Mouse (Mus musculus): ENCODE measurements around the gene Etnk1. TPM values are rescaled to one million over a fixed set of nuclear protein-coding genes. Genes with fewer than 3 reads are reported as not detected.

The Etnk1 gene
- polyA plus RNA-seq, 1 experiment, result 38.3 TPM

DNA sequence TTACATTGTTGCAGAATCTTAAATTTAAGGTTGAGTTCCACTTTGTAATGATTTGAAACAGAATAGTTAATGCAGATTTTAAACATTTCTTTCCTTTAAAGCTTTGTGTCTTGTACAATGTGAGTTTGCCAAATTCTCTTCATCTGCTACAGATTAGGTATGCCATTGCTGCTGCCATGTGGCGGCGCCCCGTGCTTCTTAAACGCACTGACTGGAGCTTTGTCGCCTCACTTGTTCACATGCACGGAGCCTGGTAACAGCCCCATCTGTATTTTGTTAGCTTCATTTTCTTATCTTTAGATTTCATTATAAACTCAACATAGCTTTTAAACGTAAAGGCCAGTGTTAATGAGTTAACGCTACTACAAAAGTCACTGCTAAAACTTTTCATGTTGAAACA, 25.7 kb downstream of the Etnk1 start:
- no peak overlapping the region for H3K4me3 ChIP-seq (ENCODE audit: extremely low read depth, insufficient read depth, insufficient read length)
- peaks cover 41% of the 10 kb centered on the region for H3K36me3 ChIP-seq (ENCODE audit: control insufficient read depth, insufficient read depth, low read length)
- peaks cover 2% of the 10 kb centered on the region; the same call in 1 of the 2 replicates for H3K4me1 ChIP-seq (ENCODE audit: control insufficient read depth, insufficient read depth, insufficient read length)
- no peak for DNase-seq (ENCODE audit: low read depth in 1 of 2, low spot score in 2 of 2)
- H3K27ac ChIP-seq (ENCODE audit: insufficient read depth, low read length), result no peak overlapping the region
- WGBS, result 93% methylated on average over 8 of the region's 8 CpGs
- no peaks in the 10 kb centered on the region for H3K27me3 ChIP-seq (ENCODE audit: control insufficient read depth, insufficient read depth, low read length)
- TF ChIP-seq CTCF (IDR thresholded peaks at IDR 0.05; ENCODE audit: extremely low read depth, insufficient read depth, insufficient read length, insufficient replicate concordance) (no peak), POLR2A (IDR thresholded peaks at IDR 0.05; ENCODE audit: low read depth, low read length) (no peak)

GRCm38 (mm10) chr6:143193166-143193565, 26.1 kb downstream of the Etnk1 start:
- Histone ChIP-seq H3K27ac (ENCODE audit: insufficient read depth, low read length) (no peak overlapping the region), H3K36me3 (ENCODE audit: control insufficient read depth, insufficient read depth, low read length) (peaks cover 43% of the 10 kb centered on the region), H3K27me3 (ENCODE audit: control insufficient read depth, insufficient read depth, low read length) (no peaks in the 10 kb centered on the region), H3K4me3 (ENCODE audit: extremely low read depth, insufficient read depth, insufficient read length) (no peak overlapping the region), H3K4me1 (ENCODE audit: control insufficient read depth, insufficient read depth, insufficient read length) (peaks cover 2% of the 10 kb centered on the region; the same call in 1 of the 2 replicates)
- TF ChIP-seq POLR2A (IDR thresholded peaks at IDR 0.05; ENCODE audit: low read depth, low read length), result no peak
- TF ChIP-seq CTCF (IDR thresholded peaks at IDR 0.05; ENCODE audit: extremely low read depth, insufficient read depth, insufficient read length, insufficient replicate concordance), result no peak
- DNase-seq (ENCODE audit: low read depth in 1 of 2, low spot score in 2 of 2), result no peak
- WGBS, result 94% methylated on average over 10 of the region's 10 CpGs

- TF ChIP-seq CTCF (IDR thresholded peaks at IDR 0.05; ENCODE audit: extremely low read depth, insufficient read depth, insufficient read length, insufficient replicate concordance) (no peak), POLR2A (IDR thresholded peaks at IDR 0.05; ENCODE audit: low read depth, low read length) (no peak)
- WGBS, result 94% methylated on average over 6 of the region's 6 CpGs
- no peak overlapping the region for H3K27ac ChIP-seq (ENCODE audit: insufficient read depth, low read length)
- H3K36me3 ChIP-seq (ENCODE audit: control insufficient read depth, insufficient read depth, low read length), result peaks cover 46% of the 10 kb centered on the region
- DNase-seq (ENCODE audit: low read depth in 1 of 2, low spot score in 2 of 2), result no peak
- no peaks in the 10 kb centered on the region for H3K27me3 ChIP-seq (ENCODE audit: control insufficient read depth, insufficient read depth, low read length)
- no peak overlapping the region for H3K4me3 ChIP-seq (ENCODE audit: extremely low read depth, insufficient read depth, insufficient read length)
- H3K4me1 ChIP-seq (ENCODE audit: control insufficient read depth, insufficient read depth, insufficient read length), result peaks cover 2% of the 10 kb centered on the region; the same call in 1 of the 2 replicates
Observed at GRCm38 (mm10) chr6:143193641-143194040, 26.6 kb downstream of the Etnk1 start.

GRCm38 (mm10) chr6:143197053-143197452, 30.0 kb downstream of the Etnk1 start:
- TF ChIP-seq POLR2A (IDR thresholded peaks at IDR 0.05; ENCODE audit: low read depth, low read length) (no peak), CTCF (IDR thresholded peaks at IDR 0.05; ENCODE audit: extremely low read depth, insufficient read depth, insufficient read length, insufficient replicate concordance) (no peak)
- H3K36me3 ChIP-seq (ENCODE audit: control insufficient read depth, insufficient read depth, low read length), result peaks cover 54% of the 10 kb centered on the region

GRCm38 (mm10) chr6:143198421-143198820, 31.4 kb downstream of the Etnk1 start:
- DNase-seq (ENCODE audit: low read depth in 1 of 2, low spot score in 2 of 2), result no peak
- Histone ChIP-seq H3K36me3 (ENCODE audit: control insufficient read depth, insufficient read depth, low read length) (peaks cover 57% of the 10 kb centered on the region), H3K4me3 (ENCODE audit: extremely low read depth, insufficient read depth, insufficient read length) (no peak overlapping the region), H3K4me1 (ENCODE audit: control insufficient read depth, insufficient read depth, insufficient read length) (no peaks in the 10 kb centered on the region), H3K27me3 (ENCODE audit: control insufficient read depth, insufficient read depth, low read length) (no peaks in the 10 kb centered on the region), H3K27ac (ENCODE audit: insufficient read depth, low read length) (no peak overlapping the region)
- WGBS, result 95% methylated on average over 7 of the region's 7 CpGs
- TF ChIP-seq POLR2A (IDR thresholded peaks at IDR 0.05; ENCODE audit: low read depth, low read length) (no peak), CTCF (IDR thresholded peaks at IDR 0.05; ENCODE audit: extremely low read depth, insufficient read depth, insufficient read length, insufficient replicate concordance) (no peak)

More at GRCm38 (mm10) chr6:143197053-143197452, 30.0 kb downstream of the Etnk1 start:
- no peaks in the 10 kb centered on the region for H3K27me3 ChIP-seq (ENCODE audit: control insufficient read depth, insufficient read depth, low read length)
- H3K4me3 ChIP-seq (ENCODE audit: extremely low read depth, insufficient read depth, insufficient read length), result no peak overlapping the region
- no peaks in the 10 kb centered on the region for H3K4me1 ChIP-seq (ENCODE audit: control insufficient read depth, insufficient read depth, insufficient read length)
- 93% methylated on average over 13 of the region's 13 CpGs for WGBS
- no peak for DNase-seq (ENCODE audit: low read depth in 1 of 2, low spot score in 2 of 2)
- no peak overlapping the region for H3K27ac ChIP-seq (ENCODE audit: insufficient read depth, low read length)

DNA sequence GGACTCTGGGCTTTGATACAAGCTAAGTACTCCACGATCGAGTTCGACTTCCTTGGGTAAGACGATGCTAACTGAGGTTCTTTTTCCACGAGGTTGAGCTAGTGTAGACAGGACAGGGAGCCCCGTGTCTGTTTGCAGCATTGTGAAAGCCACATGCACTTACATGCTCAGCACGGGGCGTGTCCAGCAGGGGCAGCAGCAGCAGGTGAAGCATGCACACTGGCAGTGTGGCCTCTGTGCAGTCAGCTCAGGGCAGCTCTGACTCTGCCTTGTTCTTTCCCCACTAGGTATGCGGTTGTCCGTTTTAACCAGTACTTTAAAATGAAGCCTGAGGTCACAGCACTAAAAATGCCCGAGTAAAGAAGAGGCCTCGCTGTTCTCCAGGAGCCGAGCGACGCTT, 36.1 kb downstream of the Etnk1 start:
- Histone ChIP-seq H3K27ac (ENCODE audit: insufficient read depth, low read length) (no peak overlapping the region), H3K36me3 (ENCODE audit: control insufficient read depth, insufficient read depth, low read length) (peaks cover 50% of the 10 kb centered on the region), H3K4me1 (ENCODE audit: control insufficient read depth, insufficient read depth, insufficient read length) (no peaks in the 10 kb centered on the region), H3K27me3 (ENCODE audit: control insufficient read depth, insufficient read depth, low read length) (no peaks in the 10 kb centered on the region), H3K4me3 (ENCODE audit: extremely low read depth, insufficient read depth, insufficient read length) (no peak overlapping the region)
- TF ChIP-seq POLR2A (IDR thresholded peaks at IDR 0.05; ENCODE audit: low read depth, low read length) (no peak), CTCF (IDR thresholded peaks at IDR 0.05; ENCODE audit: extremely low read depth, insufficient read depth, insufficient read length, insufficient replicate concordance) (no peak)
- WGBS, result 89% methylated on average over 15 of the region's 15 CpGs
- DNase-seq (ENCODE audit: low read depth in 1 of 2, low spot score in 2 of 2), result no peak

- no peak for DNase-seq (ENCODE audit: low read depth in 1 of 2, low spot score in 2 of 2)
- no peak overlapping the region for H3K4me3 ChIP-seq (ENCODE audit: extremely low read depth, insufficient read depth, insufficient read length)
- H3K27ac ChIP-seq (ENCODE audit: insufficient read depth, low read length), result no peak overlapping the region
- peaks cover 26% of the 10 kb centered on the region for H3K36me3 ChIP-seq (ENCODE audit: control insufficient read depth, insufficient read depth, low read length)
- no peaks in the 10 kb centered on the region for H3K4me1 ChIP-seq (ENCODE audit: control insufficient read depth, insufficient read depth, insufficient read length)
- H3K27me3 ChIP-seq (ENCODE audit: control insufficient read depth, insufficient read depth, low read length), result no peaks in the 10 kb centered on the region
- 93% methylated on average over 3 of the region's 3 CpGs for WGBS
- TF ChIP-seq POLR2A (IDR thresholded peaks at IDR 0.05; ENCODE audit: low read depth, low read length) (no peak), CTCF (IDR thresholded peaks at IDR 0.05; ENCODE audit: extremely low read depth, insufficient read depth, insufficient read length, insufficient replicate concordance) (no peak)
Observed at GRCm38 (mm10) chr6:143208880-143209279, 41.9 kb downstream of the Etnk1 start.
